Mouse (Mus musculus): ENCODE results near the gene Ndufb10. TPM values are rescaled to one million over a fixed set of nuclear protein-coding genes. Genes with fewer than 3 reads are reported as not detected.

Ndufb10 gene
- polyA plus RNA-seq, 1 experiment from 2014 or later = 186 TPM

DNA sequence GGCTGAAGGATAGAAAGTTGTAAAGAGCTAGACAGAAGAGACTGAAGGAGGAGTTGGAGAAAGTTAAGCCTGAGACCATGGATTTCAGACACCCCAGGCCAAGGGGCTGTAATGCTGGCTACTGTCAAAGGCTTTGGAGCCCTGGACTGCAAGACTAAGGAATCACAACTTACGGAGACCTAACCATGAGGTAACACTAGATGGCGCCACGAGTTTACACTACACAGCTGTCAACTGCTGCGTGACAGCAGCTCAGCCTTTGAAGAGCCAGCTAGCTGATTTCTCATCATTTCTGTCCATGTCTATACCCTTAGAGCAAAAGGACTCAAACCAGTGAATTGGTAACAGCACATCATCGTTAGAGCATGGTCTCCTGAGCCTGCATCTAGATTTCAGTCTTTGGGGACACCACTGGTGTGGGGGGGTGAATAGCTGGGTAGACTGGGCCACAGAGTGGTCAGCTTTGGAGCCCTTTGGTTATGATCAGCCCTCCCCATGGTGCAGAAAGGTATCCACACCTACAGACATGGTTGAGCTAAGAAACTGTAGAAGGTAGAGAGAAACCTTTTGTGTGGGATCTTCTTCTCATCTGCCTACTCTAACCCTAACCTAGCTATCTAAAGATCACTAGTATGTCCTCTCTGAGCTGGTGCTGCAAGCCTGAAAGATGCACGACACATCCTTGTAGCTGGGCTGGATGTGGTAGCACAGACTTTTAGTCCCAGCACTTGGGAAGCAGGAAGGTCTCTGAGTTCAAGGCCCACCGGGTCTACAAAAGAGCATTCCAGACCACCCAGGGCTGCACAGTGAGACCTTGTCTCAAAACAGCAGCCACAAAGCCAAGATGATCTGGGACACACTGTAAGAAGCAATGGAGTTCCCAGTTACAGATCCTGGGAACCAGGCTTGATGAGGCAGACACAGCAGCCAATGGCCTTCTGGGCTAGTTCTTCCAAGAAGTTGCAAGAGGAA lies 21.5 kb upstream of the Ndufb10 start:
- Histone ChIP-seq H3K36me3 (peaks cover 9% of the 10 kb centered on the region; the same call in 1 of the 2 replicates), H3K4me2 (no peak overlapping the region), H3K27me3 (peaks cover 22% of the 10 kb centered on the region), H3K9me3 (no peaks in the 10 kb centered on the region), H3K4me1 (no peaks in the 10 kb centered on the region), H3K9ac (no peak overlapping the region), H3K27ac (no peak overlapping the region), H3K4me3 (no peak overlapping the region)
- 20% methylated on average over 7 of the region's 7 CpGs for WGBS
- ATAC-seq (ENCODE audit: borderline replicate concordance, extremely low read depth, low FRiP score, low TSS enrichment) = peak; percentile 69; the same call in 1 of the 2 replicates

DNA sequence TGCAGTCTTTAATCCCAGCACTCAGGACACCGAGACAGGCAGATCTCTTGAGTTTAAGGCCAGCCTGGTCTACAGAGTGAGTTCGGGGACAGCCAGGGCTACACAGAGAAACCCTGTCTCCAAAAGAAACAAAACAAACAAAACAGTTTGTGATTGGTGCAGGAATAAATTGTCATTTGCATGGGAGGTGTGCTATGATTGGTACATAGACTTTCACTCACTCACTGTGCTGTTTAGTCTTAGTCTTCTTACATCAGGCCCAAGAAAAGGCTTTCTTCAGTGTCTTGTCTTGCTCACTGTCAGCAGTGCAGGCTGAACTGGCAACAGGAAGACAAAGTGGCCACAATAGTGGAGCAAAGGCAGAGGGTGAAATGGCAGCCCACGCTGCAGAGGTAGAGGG lies 20.1 kb upstream of the Ndufb10 start:
- Histone ChIP-seq H3K27me3 (peaks cover 11% of the 10 kb centered on the region; the same call in 1 of the 2 replicates), H3K4me3 (no peak overlapping the region), H3K9me3 (no peaks in the 10 kb centered on the region), H3K27ac (no peak overlapping the region), H3K4me2 (no peak overlapping the region), H3K4me1 (no peaks in the 10 kb centered on the region), H3K36me3 (peaks cover 13% of the 10 kb centered on the region), H3K9ac (no peak overlapping the region)
- ATAC-seq (ENCODE audit: borderline replicate concordance, extremely low read depth, low FRiP score, low TSS enrichment) = no peak
- 69% methylated on average over 3 of the region's 3 CpGs for WGBS

DNA sequence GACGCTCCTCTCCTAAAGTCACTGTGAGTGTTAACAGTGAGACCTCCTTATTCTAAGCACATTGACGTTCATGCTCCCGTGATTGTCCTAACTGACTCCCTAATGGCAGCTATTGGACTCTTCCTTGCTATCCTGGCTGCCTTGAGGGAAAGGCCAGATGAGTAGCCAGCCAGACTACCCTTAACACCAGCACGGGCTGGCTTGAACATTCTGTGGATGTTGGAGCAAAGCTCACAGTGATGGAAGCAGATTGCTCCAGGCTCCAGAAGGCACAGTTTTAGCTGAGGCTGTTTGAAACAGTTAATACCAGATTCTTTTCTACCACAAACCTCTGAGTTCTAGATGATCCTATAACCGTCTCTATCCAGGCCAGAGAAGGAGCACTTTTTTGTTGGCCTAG lies 19.6 kb upstream of the Ndufb10 start:
- Histone ChIP-seq H3K36me3 (peaks cover 13% of the 10 kb centered on the region), H3K4me3 (no peak overlapping the region), H3K27ac (no peak overlapping the region), H3K9ac (no peak overlapping the region), H3K9me3 (no peaks in the 10 kb centered on the region), H3K4me1 (no peaks in the 10 kb centered on the region), H3K27me3 (peaks cover 6% of the 10 kb centered on the region; the same call in 1 of the 2 replicates), H3K4me2 (no peak overlapping the region)
- ATAC-seq (ENCODE audit: borderline replicate concordance, extremely low read depth, low FRiP score, low TSS enrichment) = no peak
- 71% methylated on average over 5 of the region's 5 CpGs for WGBS

DNA sequence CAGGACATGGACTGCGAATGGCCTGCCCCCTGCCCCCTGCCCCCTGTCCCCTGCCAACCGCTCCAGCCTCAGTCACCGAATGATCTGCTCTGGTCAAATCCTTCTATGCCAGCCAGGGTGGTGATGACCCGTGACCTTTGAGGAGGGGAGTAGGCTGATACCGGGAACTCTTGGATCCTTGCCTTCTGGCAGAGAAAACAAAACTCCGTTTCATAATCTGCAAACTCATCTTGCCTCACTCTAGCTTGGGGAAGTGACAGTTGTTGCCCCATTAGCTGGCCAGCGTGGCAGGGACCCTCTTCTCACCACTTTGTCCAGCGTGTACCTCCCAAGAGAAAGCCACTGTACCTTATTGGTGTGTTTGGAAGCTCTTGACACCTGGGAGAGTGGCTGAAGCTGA lies 18.0 kb upstream of the Ndufb10 start:
- ATAC-seq (ENCODE audit: borderline replicate concordance, extremely low read depth, low FRiP score, low TSS enrichment) = no peak
- H3K9ac ChIP-seq = no peak overlapping the region
- WGBS = 68% methylated on average over 8 of the region's 8 CpGs
- H3K9me3 ChIP-seq = no peaks in the 10 kb centered on the region
- no peak overlapping the region for H3K4me2 ChIP-seq
- H3K36me3 ChIP-seq = peaks cover 13% of the 10 kb centered on the region
- H3K27me3 ChIP-seq = no peaks in the 10 kb centered on the region
- H3K4me3 ChIP-seq = no peak overlapping the region
- no peak overlapping the region for H3K27ac ChIP-seq
- H3K4me1 ChIP-seq = peaks cover 8% of the 10 kb centered on the region

DNA sequence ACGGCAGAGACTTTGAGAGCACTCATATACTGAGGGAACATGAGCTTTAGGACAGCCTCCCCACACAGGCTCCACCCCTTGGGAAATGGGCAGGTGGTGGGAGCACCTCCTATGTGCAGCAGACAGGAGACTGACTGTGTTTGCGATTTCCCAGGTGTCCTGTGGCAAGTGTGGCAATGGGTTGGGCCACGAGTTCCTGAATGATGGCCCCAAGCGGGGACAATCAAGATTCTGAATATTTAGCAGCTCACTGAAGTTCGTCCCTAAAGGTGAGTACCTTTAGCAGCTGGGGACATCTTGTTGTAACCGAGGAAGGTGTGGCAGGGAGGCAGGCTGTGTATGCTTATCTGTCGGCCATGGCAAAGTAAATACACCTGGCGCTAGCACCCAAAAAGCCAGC lies 15.6 kb upstream of the Ndufb10 start:
- Histone ChIP-seq H3K9ac (no peak overlapping the region), H3K27ac (no peak overlapping the region), H3K4me1 (peaks cover 19% of the 10 kb centered on the region), H3K27me3 (no peaks in the 10 kb centered on the region), H3K9me3 (no peaks in the 10 kb centered on the region), H3K36me3 (peaks cover 13% of the 10 kb centered on the region), H3K4me3 (no peak overlapping the region), H3K4me2 (no peak overlapping the region)
- no peak for ATAC-seq (ENCODE audit: borderline replicate concordance, extremely low read depth, low FRiP score, low TSS enrichment)
- WGBS = 70% methylated on average over 8 of the region's 8 CpGs

DNA sequence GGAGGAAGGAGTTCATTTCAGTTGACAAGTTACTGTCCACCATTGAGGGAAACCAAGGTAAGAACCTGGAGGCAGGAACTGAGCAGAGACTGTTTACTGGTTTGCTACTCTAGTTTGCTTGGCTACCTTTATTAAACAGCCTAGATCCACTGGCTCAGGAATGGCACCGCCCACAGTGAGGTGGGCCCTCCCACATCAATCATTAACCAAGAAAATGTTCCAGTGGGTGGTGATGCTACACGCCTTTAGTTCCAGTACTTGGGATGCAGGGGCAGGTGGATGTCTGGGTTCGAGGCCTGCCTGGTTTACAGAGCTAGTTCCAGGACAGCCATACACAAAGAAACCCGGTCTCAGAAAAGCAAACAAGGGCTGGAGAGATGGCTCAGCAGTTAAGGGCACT lies 14.0 kb upstream of the Ndufb10 start:
- no peak for ATAC-seq (ENCODE audit: borderline replicate concordance, extremely low read depth, low FRiP score, low TSS enrichment)
- Histone ChIP-seq H3K27ac (no peak overlapping the region), H3K4me2 (no peak overlapping the region), H3K4me1 (peaks cover 19% of the 10 kb centered on the region), H3K4me3 (no peak overlapping the region), H3K9me3 (no peaks in the 10 kb centered on the region), H3K9ac (no peak overlapping the region), H3K36me3 (peaks cover 13% of the 10 kb centered on the region), H3K27me3 (no peaks in the 10 kb centered on the region)
- WGBS = 71% methylated on average over 4 of the region's 4 CpGs

DNA sequence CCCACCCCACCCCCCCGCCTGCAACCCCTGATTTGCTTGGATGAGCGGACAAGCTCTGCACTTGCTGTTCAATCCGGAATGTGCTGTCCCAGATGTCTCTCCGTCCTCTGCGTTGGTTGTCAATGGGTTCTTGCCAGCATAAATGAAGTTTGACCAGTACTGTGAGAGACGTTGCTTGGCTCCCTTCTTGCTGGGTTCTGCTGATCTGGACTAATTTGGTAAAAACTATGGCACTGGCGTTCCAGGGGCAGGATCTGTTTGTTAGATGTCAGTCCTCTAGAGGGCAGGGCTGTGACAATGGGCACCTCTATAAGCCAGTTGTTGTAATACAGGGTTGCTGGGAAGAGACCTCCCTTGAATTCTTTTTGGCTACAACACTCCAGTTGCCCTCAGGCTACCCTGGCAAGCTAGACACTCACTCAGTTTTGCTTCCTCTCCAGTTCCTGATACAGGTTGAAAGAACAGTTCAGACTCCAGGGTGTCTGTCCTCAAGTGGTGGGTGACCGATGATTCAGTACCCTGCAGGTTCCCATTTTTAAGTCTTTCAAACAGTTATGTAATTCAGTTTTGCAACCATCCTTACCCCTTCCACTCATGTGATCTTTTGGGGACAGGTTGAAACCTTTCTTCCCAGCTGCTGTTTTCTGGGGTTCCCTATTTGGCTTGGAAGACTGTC lies 13.0 kb upstream of the Ndufb10 start:
- peak overlapping the region; percentile 66; the same call in 1 of the 2 replicates for H3K27ac ChIP-seq

DNA sequence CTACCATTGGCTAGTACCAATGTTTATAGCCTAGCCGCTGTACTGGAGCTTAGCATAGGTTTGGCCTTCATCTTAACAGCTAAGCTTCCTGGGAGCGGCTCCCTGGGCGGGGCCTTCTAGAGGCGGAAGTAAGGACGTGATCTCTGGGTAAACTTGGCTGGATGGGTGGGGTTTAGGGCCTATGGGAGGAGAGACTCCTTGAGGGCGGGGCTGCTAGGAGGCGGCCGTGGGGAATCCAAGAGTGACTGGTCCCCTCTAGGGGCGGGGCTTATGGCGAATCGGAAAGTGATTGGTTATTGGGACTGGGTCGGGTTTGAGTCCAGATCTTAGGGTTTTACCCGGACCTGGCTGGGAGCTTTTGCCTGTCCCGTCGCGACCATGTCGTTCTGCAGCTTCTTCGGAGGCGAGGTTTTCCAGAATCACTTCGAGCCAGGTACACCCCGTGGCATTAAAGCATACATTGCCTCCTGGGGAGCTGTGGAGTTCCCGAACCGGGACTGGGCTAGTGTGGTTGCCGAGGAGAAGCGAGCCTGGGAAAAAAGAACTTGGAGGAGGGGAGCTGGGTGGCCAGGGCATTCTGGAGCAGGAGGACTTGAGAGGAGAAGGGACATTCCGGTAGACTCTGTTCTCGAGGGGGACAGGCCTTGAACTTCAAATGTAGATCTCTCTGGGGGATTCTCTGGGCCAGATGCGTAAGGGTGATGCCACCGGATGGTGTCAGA lies 12.2 kb upstream of the Ndufb10 start, which contains the start of gene Msrb1:
Msrb1 (plus strand) TSS at position 313 of the 722 bp plus-strand sequence.
- H3K4me3 ChIP-seq = peak within 1 kb of the TSS; percentile 66
- under 1% methylated on average over 29 of the region's 29 CpGs for WGBS
- H3K27me3 ChIP-seq = no peaks in the 10 kb centered on the region; the same call in 1 of the 2 replicates
- peak within 1 kb of the TSS; percentile 67 for H3K9ac ChIP-seq
- H3K9me3 ChIP-seq = no peaks in the 10 kb centered on the region
- peak; percentile 98 for ATAC-seq (ENCODE audit: borderline replicate concordance, extremely low read depth, low FRiP score, low TSS enrichment)
- peaks cover 8% of the 10 kb centered on the region for H3K36me3 ChIP-seq
- peak within 1 kb of the TSS; percentile 90 for H3K4me2 ChIP-seq
- peaks cover 19% of the 10 kb centered on the region for H3K4me1 ChIP-seq
- peak within 1 kb of the TSS; percentile 66 for H3K27ac ChIP-seq

More for the DNA sequence above, 13.0 kb upstream of the Ndufb10 start:
- peak overlapping the region; percentile 67 for H3K9ac ChIP-seq
- ATAC-seq (ENCODE audit: borderline replicate concordance, extremely low read depth, low FRiP score, low TSS enrichment) = no peak
- H3K27me3 ChIP-seq = no peaks in the 10 kb centered on the region
- 20% methylated on average over 8 of the region's 8 CpGs for whole genome bisulfite sequencing
- peaks cover 11% of the 10 kb centered on the region for H3K36me3 ChIP-seq
- peaks cover 19% of the 10 kb centered on the region for H3K4me1 ChIP-seq
- peak overlapping the region; percentile 90 for H3K4me2 ChIP-seq
- no peaks in the 10 kb centered on the region for H3K9me3 ChIP-seq
- peak overlapping the region; percentile 66 for H3K4me3 ChIP-seq

DNA sequence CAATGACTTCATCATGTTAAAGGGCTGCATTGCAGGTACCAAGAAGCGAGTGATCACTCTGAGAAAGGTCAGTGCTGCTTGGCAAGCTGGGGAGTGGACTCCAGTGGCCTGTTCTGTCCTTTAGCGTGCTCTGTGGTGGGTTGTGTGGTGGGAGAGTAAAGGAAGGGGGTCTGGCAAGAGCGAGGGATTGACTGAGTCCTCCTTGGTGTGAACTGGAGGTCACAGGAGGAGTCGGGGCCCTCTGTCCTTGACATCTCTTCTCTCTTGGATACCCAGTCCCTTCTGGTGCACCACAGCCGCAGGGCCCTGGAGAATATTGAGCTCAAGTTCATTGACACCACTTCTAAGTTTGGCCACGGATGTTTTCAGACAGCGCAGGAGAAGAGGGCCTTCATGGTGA lies 11.2 kb upstream of the Ndufb10 start:
- Histone ChIP-seq H3K9ac (no peak overlapping the region), H3K27me3 (no peaks in the 10 kb centered on the region; the same call in 1 of the 2 replicates), H3K27ac (no peak overlapping the region), H3K4me2 (0 out of 2 replicates have a peak overlapping the region, but pooled peaks have one; percentile 90), H3K4me3 (no peak overlapping the region), H3K9me3 (no peaks in the 10 kb centered on the region), H3K36me3 (peaks cover 2% of the 10 kb centered on the region), H3K4me1 (peaks cover 19% of the 10 kb centered on the region)
- WGBS = 80% methylated on average over 7 of the region's 7 CpGs
- ATAC-seq (ENCODE audit: borderline replicate concordance, extremely low read depth, low FRiP score, low TSS enrichment) = no peak

DNA sequence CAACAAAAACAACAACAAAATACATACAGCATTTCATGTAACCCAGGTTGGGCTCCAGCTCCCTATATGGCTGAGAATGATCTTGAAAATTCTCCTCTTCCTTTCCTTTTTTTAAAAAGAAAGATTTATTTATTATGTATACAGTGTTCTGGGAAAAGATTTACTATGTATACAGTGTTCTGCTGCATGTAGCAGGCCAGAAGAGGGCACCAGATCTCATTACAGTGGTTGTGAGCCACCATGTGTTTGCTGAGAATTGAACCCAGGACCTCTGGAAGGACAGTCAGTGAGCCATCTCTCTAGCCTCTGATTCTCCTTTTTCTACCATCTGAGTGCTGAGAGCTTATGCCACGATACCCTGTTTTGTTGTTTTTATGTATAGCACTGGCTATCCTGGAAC lies 10.2 kb upstream of the Ndufb10 start:
- no peak for ATAC-seq (ENCODE audit: borderline replicate concordance, extremely low read depth, low FRiP score, low TSS enrichment)
- Histone ChIP-seq H3K27ac (no peak overlapping the region), H3K9ac (no peak overlapping the region), H3K4me1 (peaks cover 19% of the 10 kb centered on the region), H3K4me2 (no peak overlapping the region), H3K36me3 (no peaks in the 10 kb centered on the region), H3K4me3 (no peak overlapping the region), H3K9me3 (no peaks in the 10 kb centered on the region), H3K27me3 (no peaks in the 10 kb centered on the region; the same call in 1 of the 2 replicates)
- WGBS = 86% methylated on average over 1 of the region's 1 CpGs

DNA sequence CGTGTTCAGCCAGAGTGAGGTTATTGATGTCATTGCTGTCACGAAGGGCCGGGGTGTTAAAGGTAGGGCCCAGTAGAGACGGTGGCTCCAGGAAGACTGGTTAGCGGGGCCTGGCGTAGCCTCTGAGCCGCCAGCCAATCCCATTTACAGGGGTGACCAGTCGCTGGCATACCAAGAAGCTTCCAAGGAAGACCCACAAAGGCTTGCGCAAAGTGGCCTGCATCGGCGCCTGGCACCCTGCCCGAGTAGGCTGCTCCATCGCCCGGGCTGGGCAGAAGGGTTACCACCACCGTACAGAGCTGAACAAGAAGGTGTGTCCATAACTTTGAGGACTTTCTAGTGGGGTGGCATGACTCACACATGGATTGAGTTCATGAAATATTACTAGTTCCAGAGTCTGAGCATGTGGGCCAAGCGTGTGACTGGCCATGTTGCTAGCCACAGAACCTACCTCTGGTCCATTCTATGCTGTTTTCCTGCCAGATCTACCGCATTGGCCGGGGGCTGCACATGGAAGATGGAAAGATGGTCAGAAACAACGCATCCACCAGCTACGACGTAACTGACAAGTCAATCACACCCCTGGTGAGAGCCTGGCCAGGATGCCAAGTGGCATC lies 9.3 kb upstream of the Ndufb10 start:
- H3K4me2 ChIP-seq = no peak overlapping the region
- H3K36me3 ChIP-seq = no peaks in the 10 kb centered on the region
- no peaks in the 10 kb centered on the region; the same call in 1 of the 2 replicates for H3K27me3 ChIP-seq
- no peak overlapping the region for H3K27ac ChIP-seq
- whole genome bisulfite sequencing = 87% methylated on average over 21 of the region's 21 CpGs
- ATAC-seq (ENCODE audit: borderline replicate concordance, extremely low read depth, low FRiP score, low TSS enrichment) = no peak
- peaks cover 19% of the 10 kb centered on the region for H3K4me1 ChIP-seq
- H3K9me3 ChIP-seq = no peaks in the 10 kb centered on the region
- no peak overlapping the region for H3K4me3 ChIP-seq
- no peak overlapping the region for H3K9ac ChIP-seq

All from lung, embryonic 15.5 days (tissue).